Mouse (Mus musculus): Measurements from ENCODE around the gene Utp14a.

- TF ChIP-seq POLR2A (IDR thresholded peaks at IDR 0.05; ENCODE audit: low read depth, low read length) (no peak), CTCF (IDR thresholded peaks at IDR 0.05; ENCODE audit: borderline replicate concordance, insufficient read depth, low read length) (no peak)
Observed at GRCm38 (mm10) chrX:48274634-48275033, 18.0 kb downstream of the Utp14a start.
